Mouse (Mus musculus) right cerebral cortex, postnatal 36 days (tissue): ENCODE data around the gene Coasy.

Source experiments
- DNase-seq, 2 experiments: peaks; one replicate each; pipeline ENCODE4 v3.0.0; 2022; ENCODE audit warnings: low spot score in 2 of 2, mixed read lengths in 1 of 2

The Coasy gene

GRCm38 (mm10) chr11:101062971-101063675 lies 19.2 kb upstream of the Coasy start:
- DNase-seq, result no peak

- DNase-seq, result no peak
Observed at GRCm38 (mm10) chr11:101063676-101064327, 18.6 kb upstream of the Coasy start.

- DNase-seq, result no peak
Observed at GRCm38 (mm10) chr11:101064462-101064861, 17.9 kb upstream of the Coasy start.

- DNase-seq, result no peak
Observed at GRCm38 (mm10) chr11:101065002-101065401, 17.4 kb upstream of the Coasy start.

- DNase-seq, result peak; percentile 58 to 65
Observed at GRCm38 (mm10) chr11:101066549-101067412, 15.6 kb upstream of the Coasy start.

GRCm38 (mm10) chr11:101069391-101070188 lies 12.8 kb upstream of the Coasy start, which contains the start of gene Naglu:
Gene Naglu, plus strand, starts transcription at chr11:101070012.
- DNase-seq, result peak; percentile 94

GRCm38 (mm10) chr11:101070189-101070527 lies 12.2 kb upstream of the Coasy start:
- DNase-seq, result no peak

- DNase-seq, result no peak
Observed at GRCm38 (mm10) chr11:101070987-101071386, 11.4 kb upstream of the Coasy start.

GRCm38 (mm10) chr11:101071810-101072428 lies 10.4 kb upstream of the Coasy start:
- DNase-seq, result no peak

GRCm38 (mm10) chr11:101078121-101078520 lies 4.2 kb upstream of the Coasy start, which contains the start of gene Hsd17b1:
Gene Hsd17b1, plus strand, starts transcription at chr11:101078411.
- DNase-seq, result no peak

- no peak for DNase-seq
Observed at GRCm38 (mm10) chr11:101079746-101080145, 2.6 kb upstream of the Coasy start.

GRCm38 (mm10) chr11:101080421-101080820 lies 1.9 kb upstream of the Coasy start:
- DNase-seq, result no peak

- DNase-seq, result no peak
Observed at GRCm38 (mm10) chr11:101081659-101082058, 706 bp upstream of the Coasy start.

GRCm38 (mm10) chr11:101083083-101083697 lies 825 bp downstream of the Coasy start:
- DNase-seq, result no peak

GRCm38 (mm10) chr11:101084246-101084645 lies 1.9 kb downstream of the Coasy start:
- DNase-seq, result no peak

- DNase-seq, result no peak
Observed at GRCm38 (mm10) chr11:101084811-101085210, 2.4 kb downstream of the Coasy start.

GRCm38 (mm10) chr11:101085617-101086322 lies 3.4 kb downstream of the Coasy start:
- DNase-seq, result no peak

GRCm38 (mm10) chr11:101086323-101086674 lies 3.9 kb downstream of the Coasy start:
- DNase-seq, result no peak

- peak; percentile 89 to 92 for DNase-seq
Observed at GRCm38 (mm10) chr11:101086756-101087681, 4.7 kb downstream of the Coasy start, which contains the start of gene Mlx. Gene Mlx, plus strand, starts transcription at chr11:101087277.
